Mouse (Mus musculus) ES-Bruce4 (cell line): Measurements from ENCODE around the gene Zfp748. TPM values are rescaled to one million over a fixed set of nuclear protein-coding genes. Genes with fewer than 3 reads are reported as not detected.

ENCODE experiments used
- H3K27ac ChIP-seq: 2 replicates; pipeline ENCODE4 v1.5.1; 2012; ENCODE audit warnings: low read length, inconsistent platforms; ENCODE audit not compliant: insufficient read depth
- H3K27me3 ChIP-seq: 2 replicates; pipeline ENCODE4 v1.6.1; 2012; ENCODE audit warnings: mild to moderate bottlenecking, low read length, inconsistent platforms; ENCODE audit not compliant: control insufficient read depth, poor library complexity, insufficient read depth, severe bottlenecking
- H3K36me3 ChIP-seq: 2 replicates; pipeline ENCODE4 v1.6.1; 2012; ENCODE audit warnings: inconsistent platforms, mild to moderate bottlenecking, low read length, moderate library complexity; ENCODE audit not compliant: control insufficient read depth, poor library complexity, insufficient read depth, severe bottlenecking
- H3K4me1 ChIP-seq: one replicate; pipeline ENCODE4 v1.8.1; 2011; ENCODE audit warnings: low read length; ENCODE audit not compliant: control insufficient read depth, insufficient read depth
- H3K4me3 ChIP-seq: 2 replicates; pipeline ENCODE4 v1.5.1; 2011; ENCODE audit warnings: low read depth, mild to moderate bottlenecking, low read length
- H3K9ac ChIP-seq: 2 replicates; pipeline ENCODE4 v1.6.1; 2012; ENCODE audit warnings: low read depth, mild to moderate bottlenecking, inconsistent platforms; ENCODE audit not compliant: poor library complexity, severe bottlenecking
- H3K9me3 ChIP-seq: replicated peaks from 2 replicates; pipeline ENCODE4 v1.6.1; 2012; ENCODE audit warnings: mild to moderate bottlenecking, low read length, inconsistent platforms; ENCODE audit not compliant: control insufficient read depth, poor library complexity, insufficient read depth, severe bottlenecking
- CTCF ChIP-seq: IDR thresholded peaks from one replicate; pipeline ENCODE4 v1.8.1; 2011; ENCODE audit warnings: low read depth, low read length
- EP300 ChIP-seq: IDR thresholded peaks from 2 replicates; pipeline ENCODE4 v1.6.1; 2011; ENCODE audit warnings: low read depth, low read length; ENCODE audit not compliant: insufficient read depth
- POLR2A ChIP-seq: IDR thresholded peaks from one replicate; pipeline ENCODE4 v1.8.1; 2011; ENCODE audit warnings: low read length; ENCODE audit not compliant: insufficient read depth
- polyA plus RNA-seq: library from polyadenylated mRNA; stranded (reverse); fragments of >200 nt; gene quantifications from 2 replicates; pipeline ENCODE4 v1.2.4, GENCODE M21; 2011; ENCODE audit warnings: low read depth; ENCODE audit not compliant: missing spikeins, insufficient read depth, insufficient read length

Zfp748 gene
- 9.3 and 9.9 TPM in 2 replicates for polyA plus RNA-seq

DNA sequence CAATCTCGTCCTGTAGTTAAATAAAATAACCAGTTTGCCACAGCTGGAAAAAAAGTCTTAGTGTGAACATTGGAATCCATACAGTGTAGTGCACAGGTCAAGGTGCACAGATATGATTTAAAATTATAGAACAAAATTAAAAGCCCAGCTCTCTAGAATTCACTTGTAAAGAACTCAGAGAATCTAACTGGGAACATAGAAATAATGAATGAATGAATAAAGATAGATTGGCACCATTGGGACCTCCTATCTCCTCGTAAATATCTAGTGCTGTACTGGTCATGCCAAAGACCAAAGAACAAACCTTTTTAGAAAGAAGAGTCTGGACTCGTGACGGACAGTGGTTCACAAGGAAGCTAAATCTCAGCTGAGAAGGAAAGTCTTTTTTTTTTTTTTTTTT, at the start of gene Zfp748:
Zfp748 (minus strand) TSS at position 101 of the 400 bp plus-strand sequence.
- Histone ChIP-seq H3K9ac (peak within 1 kb of the TSS; percentile 88), H3K27me3 (no peaks in the 10 kb centered on the region), H3K9me3 (no peaks in the 10 kb centered on the region), H3K4me3 (peak within 1 kb of the TSS; percentile 84), H3K27ac (0 out of 2 replicates have a peak within 1 kb of the TSS, but pooled peaks have one; percentile 27), H3K4me1 (no peaks in the 10 kb centered on the region), H3K36me3 (no peaks in the 10 kb centered on the region)
- TF ChIP-seq POLR2A = no peak
- TF ChIP-seq CTCF = no peak
- TF ChIP-seq EP300 = no peak

DNA sequence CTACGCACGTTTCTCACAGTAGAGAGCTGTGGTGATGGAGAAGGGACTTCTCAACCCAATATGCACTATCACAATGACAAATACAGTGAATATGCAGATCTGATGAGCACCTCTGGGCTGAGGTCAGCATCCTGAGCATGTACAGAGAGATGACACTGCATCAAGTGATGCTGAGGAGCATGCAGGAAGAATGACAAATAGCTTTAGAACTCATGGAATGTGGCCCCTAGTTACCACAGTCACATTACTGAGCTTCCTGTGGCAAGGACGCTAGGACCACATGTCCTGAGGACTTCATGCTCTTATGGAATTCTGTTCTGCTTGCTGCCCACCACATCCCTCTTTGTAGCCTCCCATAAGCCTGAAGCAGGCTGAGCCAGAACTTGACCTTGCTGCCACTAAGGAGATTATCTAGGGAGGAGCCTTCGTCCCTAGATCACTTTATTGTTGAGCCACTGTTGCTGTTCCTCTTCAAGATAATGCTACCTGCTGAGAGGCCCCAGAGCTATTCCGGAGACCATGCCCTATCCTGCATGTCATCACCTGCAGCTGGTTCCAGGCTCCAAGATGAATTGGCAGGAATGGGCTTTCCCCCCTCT, 19.1 kb upstream of the Zfp748 start:
- Histone ChIP-seq H3K4me1 (no peaks in the 10 kb centered on the region), H3K9me3 (no peaks in the 10 kb centered on the region), H3K4me3 (no peak overlapping the region), H3K27ac (no peak overlapping the region), H3K9ac (no peak overlapping the region), H3K36me3 (no peaks in the 10 kb centered on the region), H3K27me3 (no peaks in the 10 kb centered on the region)
- TF ChIP-seq POLR2A (no peak), CTCF (no peak), EP300 (0 out of 2 replicates have a peak, but pooled peaks have one; percentile 66)

DNA sequence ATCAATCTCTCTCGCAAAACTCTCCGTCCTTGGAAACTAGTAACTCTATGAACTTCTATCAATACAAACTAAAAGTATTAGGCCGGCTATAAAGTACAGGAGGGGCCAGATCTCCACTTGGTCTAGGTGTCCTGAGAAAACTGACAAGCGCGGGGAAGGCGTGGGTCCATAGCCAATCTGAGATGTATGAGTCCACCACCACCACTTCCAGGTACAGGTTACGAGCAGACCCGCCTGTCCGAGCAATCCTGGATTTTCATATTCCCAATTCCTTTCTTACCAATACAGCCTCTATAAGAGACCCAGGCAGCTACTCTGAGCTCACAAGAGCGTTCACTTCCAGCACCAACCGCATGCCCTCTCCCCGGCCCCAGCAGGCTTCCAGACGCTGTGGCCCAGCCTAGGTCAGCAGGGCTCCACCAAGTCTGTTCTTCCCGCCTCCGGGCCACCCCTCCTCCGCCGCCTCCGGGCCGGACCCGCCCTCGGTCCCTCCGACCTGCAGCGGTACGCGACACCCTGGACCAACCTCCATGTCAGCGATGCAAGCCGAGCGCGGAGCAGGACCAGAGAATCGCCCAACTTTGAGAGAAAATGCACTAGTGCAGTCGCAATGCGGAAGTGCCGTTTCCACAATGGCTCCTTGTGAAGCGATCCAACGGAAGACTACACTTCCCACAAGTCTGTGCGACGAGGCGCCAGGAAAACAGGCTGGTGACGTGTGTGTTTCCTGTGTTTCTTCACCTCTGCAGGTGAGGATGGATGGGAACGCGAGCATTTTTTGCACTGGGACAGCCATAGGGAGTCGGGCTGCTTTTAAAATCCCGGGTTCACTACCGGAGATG, 904 bp downstream of the Zfp748 start:
- no peaks in the 10 kb centered on the region for H3K4me1 ChIP-seq
- no peaks in the 10 kb centered on the region for H3K36me3 ChIP-seq
- H3K9ac ChIP-seq = peak overlapping the region; percentile 88
- H3K4me3 ChIP-seq = peak overlapping the region; percentile 84
- 0 out of 2 replicates have a peak overlapping the region, but pooled peaks have one; percentile 27 for H3K27ac ChIP-seq
- H3K27me3 ChIP-seq = no peaks in the 10 kb centered on the region
- H3K9me3 ChIP-seq = no peaks in the 10 kb centered on the region
- TF ChIP-seq POLR2A (peak; percentile 63), EP300 (0 out of 2 replicates have a peak, but pooled peaks have one; percentile 13), CTCF (no peak)

DNA sequence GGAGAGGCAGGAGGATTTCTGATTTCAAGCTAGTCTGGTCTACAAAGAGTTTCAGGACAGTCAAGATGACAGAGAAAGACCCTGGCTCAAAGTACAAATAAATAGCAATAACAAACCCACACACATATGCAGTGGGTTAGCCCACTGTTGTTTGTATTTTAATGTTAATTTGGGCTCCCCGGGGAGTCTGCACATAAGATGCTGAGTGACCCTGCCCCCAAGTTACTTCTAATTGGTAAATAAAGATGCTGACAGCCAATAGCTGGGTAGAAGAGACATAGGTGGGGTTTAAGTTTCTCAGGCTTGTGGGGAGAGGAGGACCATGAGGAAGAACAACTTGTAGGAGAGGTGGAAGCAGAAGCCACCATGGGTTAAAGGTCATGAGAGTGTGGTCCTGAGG, 7.7 kb downstream of the Zfp748 start:
- Histone ChIP-seq H3K27me3 (no peaks in the 10 kb centered on the region), H3K27ac (peak overlapping the region; percentile 51; the same call in 1 of the 2 replicates), H3K36me3 (peaks cover 29% of the 10 kb centered on the region), H3K9me3 (no peaks in the 10 kb centered on the region), H3K4me3 (no peak overlapping the region), H3K9ac (no peak overlapping the region), H3K4me1 (peaks cover 2% of the 10 kb centered on the region)
- no peak for TF ChIP-seq EP300

GRCm38 (mm10) chr13:67527049-67527730, 26.4 kb downstream of the Zfp748 start:
- H3K4me1 ChIP-seq = no peaks in the 10 kb centered on the region
- no peak overlapping the region for H3K27ac ChIP-seq
- H3K9me3 ChIP-seq = no peaks in the 10 kb centered on the region
- H3K9ac ChIP-seq = no peak overlapping the region
- H3K4me3 ChIP-seq = no peak overlapping the region
- H3K36me3 ChIP-seq = no peaks in the 10 kb centered on the region
- TF ChIP-seq EP300 (no peak), CTCF (no peak), POLR2A (no peak)
- H3K27me3 ChIP-seq = no peaks in the 10 kb centered on the region
